Mouse (Mus musculus) retina, postnatal 1 day (tissue): ENCODE results near the gene Bbs9.
A peak's percentile ranks its signal among the peaks of the same experiment; 100 is the strongest.
"Not testable (repeated sequence)": the region's sequence is repeated elsewhere in the genome, so short reads cannot be mapped to it uniquely, and the experiment has no call there.

Source experiments
- DNase-seq: peaks from one replicate; pipeline ENCODE4 v3.0.0-alpha.2; 2012

Gene Bbs9

DNA sequence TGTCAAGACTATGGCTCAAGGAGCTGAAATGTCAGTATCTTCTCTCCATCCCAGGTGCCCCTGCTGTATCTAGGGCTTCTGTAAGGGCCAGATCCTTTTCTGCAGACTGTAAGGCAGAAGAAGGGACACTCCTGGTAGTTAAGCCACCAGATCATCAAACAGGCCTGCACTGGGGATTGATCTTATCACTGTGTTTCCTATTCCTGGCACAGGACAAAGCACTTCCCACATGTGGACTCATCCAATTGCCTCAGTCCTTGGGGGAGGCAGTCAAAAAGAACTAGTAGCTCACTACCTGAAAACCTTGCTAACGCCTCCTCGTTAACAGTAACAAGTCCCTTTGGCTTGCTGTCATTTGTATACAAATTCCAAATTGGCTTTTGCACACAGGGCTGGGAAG is 336.4 kb downstream of the Bbs9 start:
- DNase-seq = no peak

DNA sequence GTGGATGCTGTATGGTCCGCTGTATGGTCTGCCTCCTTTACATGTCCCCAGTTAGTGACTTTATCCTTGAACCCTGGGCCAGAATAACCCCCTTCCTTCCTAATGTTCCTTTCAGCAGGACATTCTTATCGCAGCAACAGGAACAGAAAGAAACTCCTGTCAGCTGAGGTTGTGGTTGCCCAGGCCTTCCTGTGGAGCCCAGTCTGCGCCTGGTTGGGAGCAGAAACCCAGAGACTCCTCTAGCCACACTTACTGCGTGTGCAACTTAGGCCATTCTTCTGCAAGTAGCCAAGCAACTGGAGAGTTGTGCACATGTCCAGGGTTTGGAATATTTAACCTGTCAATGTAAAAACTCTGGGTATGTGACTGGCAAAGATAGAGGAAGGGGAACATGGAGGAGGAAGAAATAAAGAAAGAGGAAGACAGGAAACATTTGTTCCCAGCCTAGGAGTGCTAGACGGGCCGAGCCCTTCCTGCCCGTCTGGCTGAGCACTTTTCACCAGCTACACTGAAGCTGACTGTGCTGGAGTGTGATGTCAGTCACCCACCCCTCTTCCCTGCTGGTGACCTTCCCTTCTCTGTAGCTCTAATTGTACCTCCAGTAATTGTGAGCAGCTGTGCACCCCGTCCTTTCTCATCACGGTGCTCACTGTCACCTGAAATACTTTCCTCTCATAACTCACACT is 339.0 kb downstream of the Bbs9 start:
- DNase-seq = no peak

DNA sequence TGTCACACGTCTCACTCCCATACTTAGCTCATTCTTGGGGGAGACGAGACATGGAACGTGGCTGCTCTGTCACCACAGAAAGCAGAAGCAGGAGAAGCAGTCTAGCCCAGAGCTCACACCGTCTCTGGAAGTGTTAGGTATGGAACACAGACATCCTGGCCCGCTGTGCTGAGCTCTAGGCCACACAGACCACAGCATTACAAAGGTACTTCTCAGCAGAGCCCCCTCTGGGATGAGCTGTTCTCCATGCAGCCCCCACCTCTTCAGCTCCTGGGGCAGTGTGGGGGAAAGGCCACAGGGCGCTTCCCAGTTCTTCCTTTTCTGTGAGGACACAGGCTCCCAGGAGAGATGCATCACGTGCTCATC is 339.6 kb downstream of the Bbs9 start:
- DNase-seq = no peak

DNA sequence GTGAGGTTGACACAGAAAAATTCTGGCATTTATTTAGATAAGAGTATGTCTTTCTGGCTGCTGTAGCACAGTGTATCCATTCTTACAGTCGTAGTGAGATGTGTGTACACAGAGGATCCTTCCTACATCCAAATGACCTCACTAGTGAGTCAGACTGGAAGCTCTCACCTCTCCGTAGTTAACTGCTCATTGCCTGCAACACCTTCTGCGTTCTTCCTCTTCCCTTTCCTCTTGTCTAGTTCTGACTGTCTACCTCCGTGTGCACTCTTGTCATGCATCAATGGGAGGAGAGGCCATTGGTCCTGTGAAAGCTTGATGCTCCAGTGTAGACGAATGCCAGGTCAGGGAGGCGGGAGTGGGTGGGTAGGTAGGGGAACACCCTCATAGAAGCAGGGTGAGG is 344.0 kb downstream of the Bbs9 start:
- no peak for DNase-seq

DNA sequence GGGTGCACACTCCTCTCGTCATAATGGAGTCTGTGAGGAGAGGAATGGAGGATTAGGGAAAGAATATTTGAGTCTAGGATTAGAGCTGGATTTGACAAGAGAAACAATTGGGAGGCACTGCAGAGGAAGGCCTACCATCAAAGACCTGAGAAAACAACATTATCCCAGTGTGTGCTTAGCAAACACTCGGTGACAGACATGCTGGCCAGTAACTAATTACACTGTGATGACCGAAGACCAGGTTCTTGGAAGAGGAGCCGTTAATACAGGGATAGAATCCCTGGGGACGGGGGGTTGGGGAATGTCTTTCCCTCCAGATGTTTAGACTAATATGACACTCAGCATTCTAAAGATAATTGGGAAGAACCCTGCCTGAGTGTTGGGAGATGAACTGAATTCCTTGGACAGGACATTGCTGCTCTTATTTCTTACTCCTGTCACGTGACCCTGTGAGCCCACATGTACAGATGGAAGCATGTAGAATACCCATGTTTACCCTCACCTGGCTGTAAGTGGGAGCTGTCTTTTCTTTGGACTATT is 345.2 kb downstream of the Bbs9 start:
- DNase-seq = no peak

DNA sequence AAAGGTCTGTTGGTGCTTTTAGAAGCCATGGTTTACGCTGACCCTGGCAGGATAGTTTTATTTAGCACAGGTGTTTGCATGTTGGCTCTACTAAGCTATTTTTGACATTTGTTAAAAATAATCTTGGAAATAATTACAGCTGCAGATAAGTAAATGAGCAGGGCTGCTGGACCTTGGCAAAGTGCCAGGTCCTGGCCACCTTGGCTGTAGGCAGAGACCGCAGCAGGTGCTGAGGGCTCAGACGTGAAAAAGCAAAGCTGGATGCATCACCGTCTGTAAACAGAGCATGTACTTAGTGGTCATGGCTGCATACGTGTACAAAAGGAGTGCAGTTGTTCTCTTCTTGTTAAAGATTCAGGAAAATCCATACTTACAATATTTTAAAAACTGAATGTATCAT is 347.3 kb downstream of the Bbs9 start:
- peak; percentile 17 for DNase-seq

DNA sequence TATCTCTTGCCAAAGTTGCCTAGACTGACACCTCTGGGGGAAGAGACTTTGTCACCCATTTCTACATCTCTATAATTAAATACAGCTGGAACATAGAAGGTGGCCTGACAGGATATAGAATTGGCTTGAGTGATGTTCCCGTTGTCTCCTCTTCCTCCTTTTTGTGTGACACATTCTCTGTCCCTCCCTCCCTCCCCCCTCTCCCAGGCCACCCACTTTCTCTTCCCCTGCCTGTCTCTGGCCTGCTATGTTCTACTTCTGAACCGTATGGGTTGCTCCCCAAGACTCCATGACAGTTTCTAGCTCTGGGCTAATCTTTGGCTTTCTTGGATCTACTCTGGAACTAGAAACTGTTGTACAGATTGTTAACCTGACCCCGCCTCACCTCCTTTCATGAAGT is 348.3 kb downstream of the Bbs9 start:
- DNase-seq = no peak

DNA sequence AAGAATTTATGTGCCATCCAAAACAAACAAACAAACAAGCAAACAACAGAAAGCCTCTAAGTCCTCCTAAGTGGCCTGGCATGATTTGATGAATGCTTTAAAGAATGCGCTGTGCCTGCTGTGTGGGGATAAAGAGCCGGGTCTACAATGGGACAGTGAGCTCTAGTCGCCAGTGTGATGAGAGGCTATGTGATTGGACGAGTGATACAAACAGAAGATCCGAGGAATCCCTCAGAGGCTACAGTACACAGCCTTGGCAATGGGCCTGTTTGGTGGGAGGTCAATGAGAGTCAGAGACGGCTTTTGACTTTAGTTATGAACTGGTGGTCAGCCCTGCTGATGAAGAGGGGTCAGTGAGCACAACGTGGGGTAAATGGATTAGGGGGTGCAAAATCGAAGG is 349.4 kb downstream of the Bbs9 start:
- peak; percentile 52 for DNase-seq

DNA sequence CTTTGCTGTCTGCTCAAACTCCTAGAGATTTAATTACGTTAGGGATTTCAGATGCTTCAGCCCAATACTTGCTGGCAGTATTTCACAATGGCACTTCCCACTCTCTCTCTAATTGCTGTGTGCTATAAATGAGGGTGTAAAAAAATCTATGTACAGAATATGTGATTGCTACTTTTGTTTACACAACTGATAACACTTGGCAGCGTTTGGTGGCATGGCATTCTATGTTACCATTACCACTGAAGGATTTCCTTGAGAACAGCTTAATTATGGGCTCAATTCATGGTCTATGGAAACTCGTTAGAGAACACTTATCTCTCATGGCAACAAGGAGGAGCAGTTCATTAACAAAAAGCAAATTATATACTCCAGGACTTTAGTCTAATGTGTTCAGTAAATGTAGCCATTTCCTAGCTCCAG is 351.1 kb downstream of the Bbs9 start:
- DNase-seq = no peak

DNA sequence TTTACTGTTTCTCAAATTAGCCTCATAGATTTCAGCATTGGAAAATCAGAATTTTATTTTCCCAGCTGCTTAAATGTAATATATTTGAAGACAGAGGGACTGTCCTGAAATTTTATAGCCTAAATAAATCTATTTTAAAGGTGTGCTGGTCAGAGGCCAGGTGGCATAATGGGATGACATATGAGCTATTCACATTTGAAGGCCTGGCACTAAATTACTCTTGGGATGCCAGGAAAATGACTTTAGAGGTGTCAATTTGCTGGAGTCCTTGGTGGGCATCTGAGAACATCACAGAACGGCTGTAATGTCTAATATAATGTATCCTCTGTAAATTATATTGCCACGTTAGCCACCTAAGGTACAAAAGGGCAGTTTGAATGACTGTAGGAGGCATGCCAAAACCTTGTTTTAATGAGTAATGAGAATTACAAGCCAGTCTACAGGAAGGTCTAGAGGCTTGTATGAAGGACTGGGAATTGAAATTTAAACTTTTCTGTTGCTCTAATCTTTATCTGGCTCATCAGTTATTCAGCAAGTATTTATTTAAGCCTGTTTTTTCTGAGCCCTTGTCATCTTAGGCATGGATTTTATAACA is 351.8 kb downstream of the Bbs9 start:
- no peak for DNase-seq

DNA sequence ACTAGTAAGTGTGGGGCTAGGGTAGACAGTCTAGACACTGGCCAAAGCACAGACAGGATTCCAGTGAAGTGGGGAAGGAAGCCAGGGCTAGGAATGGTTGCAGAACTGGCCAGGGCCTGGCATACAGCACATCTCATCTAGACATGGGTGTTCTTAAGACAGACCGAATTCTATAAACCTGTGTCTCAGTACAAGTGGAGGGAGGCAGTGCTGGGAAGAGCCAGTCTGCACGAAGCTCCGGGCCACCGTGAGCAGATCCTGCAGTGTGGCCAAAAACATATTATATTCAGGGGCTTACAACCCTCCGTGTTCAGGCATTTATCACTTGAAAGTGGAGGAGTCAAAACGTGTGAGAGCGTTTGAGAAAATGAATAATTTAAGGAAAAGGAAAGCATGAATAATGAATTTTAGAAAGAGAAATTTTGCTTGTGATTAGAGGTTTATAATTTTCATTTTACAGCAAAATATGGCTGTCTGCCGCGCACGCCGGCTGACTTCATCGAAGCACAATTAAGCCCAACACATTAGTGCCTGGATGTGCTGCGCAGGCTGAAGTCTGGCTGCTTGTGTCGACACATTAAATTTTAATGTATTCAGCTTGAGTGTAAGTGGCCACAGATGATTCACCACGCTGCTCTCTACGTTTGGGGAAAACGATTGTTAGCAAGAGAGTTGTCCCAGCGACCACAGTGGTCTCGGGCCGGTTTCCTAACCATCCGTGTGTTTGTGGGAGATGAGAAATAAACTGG is 353.9 kb downstream of the Bbs9 start:
- no peak for DNase-seq

DNA sequence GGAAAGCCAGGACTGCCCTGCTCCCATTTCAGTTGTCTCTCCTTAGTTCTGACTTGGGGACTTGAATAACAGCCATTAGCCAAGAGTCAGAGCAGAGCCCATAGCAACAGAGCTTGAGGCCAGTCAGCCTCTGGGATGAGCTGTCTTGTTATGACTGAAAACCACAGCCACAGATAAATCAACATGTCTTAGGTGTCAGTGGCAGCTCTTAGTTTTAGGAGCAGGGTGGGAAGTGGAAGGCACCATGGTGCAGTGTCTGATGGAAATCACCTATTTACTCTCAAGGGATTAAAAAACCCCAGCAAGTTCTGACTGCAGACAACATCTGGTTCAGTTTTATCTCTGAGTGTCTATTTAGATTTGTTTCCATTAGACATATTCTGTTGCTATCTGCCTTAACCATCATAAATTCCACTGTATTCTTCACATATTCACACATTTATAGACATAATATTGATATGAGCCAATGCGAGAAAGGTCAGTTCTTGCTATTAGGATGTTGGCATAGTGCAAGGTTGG is 359.5 kb downstream of the Bbs9 start:
- DNase-seq = no peak

DNA sequence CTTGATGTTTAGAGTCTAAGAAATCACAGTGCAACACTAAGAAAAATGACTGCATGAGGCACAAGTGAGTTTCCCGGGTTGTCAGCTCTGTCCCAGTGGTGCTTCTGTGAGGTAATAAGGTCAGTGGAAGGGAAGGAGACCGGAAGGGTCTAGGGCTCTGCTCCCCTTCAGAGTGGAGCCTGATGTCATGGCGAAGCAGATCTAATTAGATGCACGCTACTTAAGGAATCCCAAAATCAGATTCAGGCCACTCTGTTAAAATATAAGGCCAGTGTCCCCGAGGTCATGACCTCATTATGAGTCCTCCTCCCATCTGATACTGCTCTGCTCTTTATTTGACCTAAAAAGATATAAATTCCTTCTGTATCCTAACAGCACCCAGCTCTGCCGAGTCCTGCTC is 361.5 kb downstream of the Bbs9 start:
- peak; percentile 32 for DNase-seq

DNA sequence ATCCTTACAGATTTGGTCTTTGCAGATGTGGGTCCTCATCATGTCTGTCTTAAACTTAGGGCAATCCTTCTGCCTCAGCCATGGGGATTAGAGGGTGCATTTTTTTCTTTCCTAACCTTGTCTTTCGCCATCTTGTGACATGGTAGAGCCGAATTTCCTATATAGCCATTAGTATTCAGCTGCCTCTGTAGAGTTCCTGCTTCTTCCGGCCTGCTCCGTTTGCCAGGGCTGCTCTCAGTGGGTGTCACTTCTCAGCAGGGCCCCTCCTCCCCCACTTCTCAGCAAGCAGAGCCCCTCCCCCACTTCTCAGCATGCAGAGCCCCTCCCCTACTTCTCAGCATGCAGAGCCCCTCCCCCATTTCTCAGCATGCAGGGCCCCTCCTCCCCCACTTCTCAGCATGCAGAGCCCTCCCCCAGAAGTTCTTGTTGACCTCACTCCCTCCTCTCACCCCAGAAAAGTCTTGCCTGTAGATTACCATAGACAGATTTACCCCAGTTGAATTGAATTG is 362.2 kb downstream of the Bbs9 start:
- peak; percentile 40 for DNase-seq

DNA sequence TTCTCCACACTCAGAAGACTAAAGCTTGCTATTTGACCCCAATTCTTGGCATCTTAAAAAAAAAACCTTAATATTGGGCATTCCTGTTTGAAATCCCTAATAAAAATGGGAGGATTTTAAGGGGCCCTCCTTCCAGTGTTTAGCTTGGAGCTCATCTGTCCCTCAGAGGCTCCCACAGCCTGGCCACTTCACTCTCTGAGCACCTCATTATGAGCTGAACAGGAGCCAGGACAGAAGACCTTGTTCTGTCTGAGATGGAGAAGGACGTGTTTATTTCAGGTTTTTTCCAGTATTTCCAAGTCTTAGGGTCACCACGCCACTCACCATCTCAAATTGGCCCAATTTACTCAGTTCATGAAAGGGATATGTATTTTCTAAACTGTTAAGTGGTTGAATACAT is 370.5 kb downstream of the Bbs9 start:
- no peak for DNase-seq

DNA sequence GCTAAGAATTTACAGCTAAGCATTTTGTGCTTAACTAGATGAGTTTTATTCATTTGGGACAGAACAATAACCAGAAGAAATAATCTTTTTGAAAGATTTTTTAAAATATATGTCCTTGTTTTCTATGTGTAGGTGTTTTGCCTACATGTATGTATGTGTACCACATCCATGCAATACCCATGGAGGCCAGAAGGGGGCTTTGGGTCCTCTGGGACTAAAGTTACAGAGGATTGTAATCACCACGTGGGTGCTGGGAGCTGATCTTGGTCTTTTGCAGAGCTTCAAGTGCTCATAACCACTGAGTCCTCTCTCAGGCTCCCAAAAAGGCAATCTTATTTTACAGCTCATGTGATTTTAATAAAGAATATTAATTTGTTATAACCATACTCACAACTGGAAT is 371.3 kb downstream of the Bbs9 start:
- DNase-seq = no peak

DNA sequence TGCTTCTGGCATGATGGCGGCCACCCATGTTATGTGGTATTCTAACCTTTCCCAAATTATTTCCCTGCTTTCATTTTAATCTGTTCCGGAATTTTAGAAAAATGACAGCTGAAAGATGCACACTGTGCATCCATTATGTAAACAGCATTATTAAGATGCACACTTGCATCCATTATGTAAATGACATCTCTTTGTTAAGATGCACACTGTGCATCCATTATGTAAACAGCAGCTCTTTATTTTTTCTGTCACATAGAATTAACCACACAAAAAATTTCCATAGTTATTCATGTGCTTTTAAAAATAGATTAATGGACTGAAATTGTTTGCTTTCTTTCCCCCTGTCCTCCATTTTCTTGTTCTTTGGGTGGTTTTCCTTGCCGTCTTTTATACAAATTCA is 373.3 kb downstream of the Bbs9 start:
- DNase-seq = peak; percentile 50

DNA sequence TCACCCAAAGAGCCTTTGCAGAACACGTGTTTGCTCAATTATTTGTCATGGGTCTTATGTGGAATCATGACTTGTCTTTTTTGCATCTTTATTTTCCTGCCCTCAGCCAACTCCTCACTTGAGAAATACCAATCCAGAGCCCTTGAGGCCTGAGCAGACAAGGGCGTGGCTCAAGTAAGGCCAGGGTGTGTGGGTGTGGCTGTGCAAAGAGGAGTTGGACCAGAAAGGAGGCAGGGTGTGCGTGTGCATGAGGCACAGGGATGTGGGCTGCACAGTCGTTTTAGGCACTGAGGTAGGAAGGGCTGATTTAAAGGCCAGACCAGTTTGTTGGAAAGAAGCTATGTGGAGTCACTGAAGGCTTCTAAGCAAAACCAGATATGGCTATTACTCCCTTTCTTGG is 373.7 kb downstream of the Bbs9 start:
- peak; percentile 35 for DNase-seq

DNA sequence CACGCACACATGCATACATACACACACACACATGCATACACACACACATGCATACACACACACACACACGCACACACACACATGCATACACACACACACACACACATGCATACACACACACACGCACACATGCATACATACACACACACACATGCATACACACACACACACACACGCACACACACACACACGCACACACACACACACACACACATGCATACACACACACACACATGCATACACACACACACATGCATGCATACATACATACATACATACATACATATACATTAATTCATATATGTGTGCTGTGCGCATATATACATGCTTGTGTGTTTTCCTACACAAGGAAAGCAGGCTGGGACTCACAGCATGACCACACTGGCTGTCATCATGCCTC is 393.6 kb downstream of the Bbs9 start:
- DNase-seq = not testable (repeated sequence)

DNA sequence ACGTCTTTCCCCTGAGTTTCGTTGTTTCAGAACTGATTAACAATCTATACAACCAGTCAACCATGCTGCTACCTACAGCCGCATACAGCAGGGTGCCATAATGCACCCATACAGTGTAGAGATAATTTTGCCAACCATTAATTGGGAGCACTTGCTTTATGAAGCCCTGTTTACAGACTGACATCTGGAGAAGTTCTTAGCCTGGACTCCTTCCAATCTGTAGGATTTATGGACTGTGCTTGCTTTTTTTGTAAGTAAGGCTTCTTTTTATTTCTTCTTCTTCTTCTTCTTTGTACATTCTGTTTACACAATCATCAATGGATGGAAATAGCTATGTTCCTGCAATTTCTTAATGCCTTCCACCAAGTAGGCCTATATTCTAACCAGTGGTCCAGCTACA is 395.1 kb downstream of the Bbs9 start:
- DNase-seq = no peak

DNA sequence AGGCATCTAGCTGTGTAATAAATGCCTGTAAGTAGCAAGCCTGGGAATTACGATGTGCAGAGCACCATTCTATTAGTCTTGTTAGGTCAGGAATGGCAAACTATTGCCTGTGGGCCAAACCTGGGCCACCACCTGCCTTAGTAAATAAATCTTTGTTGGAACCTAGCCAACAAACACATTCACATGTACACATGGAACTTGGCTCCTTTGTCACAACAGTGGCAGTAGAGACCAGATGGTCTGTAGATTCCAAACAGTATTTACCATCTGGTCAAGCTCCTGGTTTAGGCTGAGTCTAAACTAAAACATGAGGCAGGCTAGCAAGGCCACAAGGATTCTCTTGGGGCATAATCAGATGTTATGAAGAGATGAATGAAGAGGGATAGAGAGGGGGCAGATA is 399.7 kb downstream of the Bbs9 start:
- DNase-seq = peak; percentile 40

DNA sequence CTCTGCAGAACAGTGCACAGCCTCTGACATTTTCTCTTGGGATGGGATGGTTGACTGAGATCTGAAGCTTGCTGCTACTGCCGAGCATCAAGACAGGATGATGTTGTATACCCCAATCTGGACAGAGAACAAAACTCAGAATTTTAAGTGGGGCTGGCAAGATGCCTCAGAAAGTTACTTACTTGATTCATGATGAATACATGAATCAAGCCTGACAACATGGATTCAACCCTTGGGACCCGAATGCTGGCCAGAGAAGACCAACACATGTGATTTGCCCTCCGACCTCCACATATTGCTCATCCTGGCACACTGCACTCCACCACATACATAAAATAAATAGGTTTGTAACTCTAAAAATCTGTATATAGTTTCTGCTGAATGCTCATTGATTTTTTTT is 403.8 kb downstream of the Bbs9 start:
- no peak for DNase-seq

DNA sequence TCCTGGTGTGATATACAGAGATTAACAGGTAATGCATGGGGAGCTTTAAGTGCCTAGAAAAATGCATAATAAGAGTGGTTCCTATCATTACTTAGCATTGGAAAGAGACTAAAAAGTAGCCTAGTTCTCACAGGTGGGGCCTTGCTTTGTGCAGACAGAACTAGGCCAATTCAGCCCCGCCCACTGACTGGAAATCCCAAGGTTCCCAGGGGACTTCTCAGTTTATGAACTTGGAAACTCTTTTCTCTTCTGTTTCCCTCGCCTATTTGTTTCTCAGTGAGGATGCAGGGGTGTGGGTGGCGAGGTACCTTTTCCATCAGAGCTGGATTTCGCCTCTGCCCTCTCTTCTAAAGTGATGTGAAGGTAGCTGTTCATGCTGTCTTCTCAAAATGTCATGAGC is 410.8 kb downstream of the Bbs9 start:
- DNase-seq = no peak

DNA sequence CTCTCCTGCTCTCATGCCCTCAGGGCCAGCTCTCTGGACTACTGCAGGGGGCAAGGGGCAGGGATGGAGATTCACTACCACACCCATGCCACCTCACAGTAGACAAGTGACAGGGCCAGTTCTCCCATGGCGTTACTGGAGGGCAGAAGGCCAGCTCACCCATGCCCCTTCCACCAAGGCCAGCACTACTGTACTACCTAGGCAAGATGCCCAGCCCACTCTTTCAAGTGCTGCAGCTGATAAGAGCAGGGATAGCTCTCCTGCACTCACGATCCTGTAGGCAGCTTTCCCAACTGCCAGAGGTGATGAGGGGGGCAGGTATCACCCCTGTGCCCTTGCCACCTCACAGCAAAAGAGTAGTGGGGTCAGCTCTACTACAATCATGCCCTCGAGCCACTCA is 429.9 kb downstream of the Bbs9 start:
- DNase-seq = no peak
